Mouse (Mus musculus): ENCODE measurements around the gene Neurl3. TPM values are rescaled to one million over a fixed set of nuclear protein-coding genes. Genes with fewer than 3 reads are reported as not detected.

Gene Neurl3
- total and polyA plus RNA-seq, 2 experiments from 2014 or later: 0.66 to 2.3 TPM

DNA sequence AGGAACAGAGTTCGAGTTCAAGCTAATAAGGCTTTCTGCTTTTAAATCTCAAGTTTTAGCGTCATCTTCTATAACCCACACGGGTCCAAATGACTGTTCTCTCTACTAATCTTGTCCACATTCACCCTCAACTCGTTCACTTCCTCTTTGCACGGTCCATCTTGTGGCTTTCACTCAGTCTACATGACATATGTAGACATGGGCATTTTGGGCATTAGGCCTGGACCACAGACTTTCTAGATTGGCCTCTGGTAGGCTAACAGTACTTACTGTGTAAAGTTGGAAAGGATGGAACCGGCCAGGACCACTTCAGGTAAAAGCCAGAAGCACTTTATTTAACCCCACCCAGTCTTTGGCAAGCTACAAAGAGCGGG is 32.6 kb upstream of the Neurl3 start:
- H3K36me3 ChIP-seq (ENCODE audit: insufficient read depth, low read length): no peaks in the 10 kb centered on the region
- no peak for TF ChIP-seq CTCF (IDR thresholded peaks at IDR 0.05)
- H3K9me3 ChIP-seq (ENCODE audit: low read length): no peaks in the 10 kb centered on the region
- no peak overlapping the region for H3K27ac ChIP-seq (ENCODE audit: low read depth, low read length)
- WGBS: 72% methylated on average over 7 of the region's 7 CpGs
- no peaks in the 10 kb centered on the region; the same call in 1 of the 2 replicates for H3K4me1 ChIP-seq (ENCODE audit: insufficient read depth, low read length)
- no peak overlapping the region for H3K4me3 ChIP-seq (ENCODE audit: low read depth, low read length)
- H3K9ac ChIP-seq (replicated peaks; ENCODE audit: low read length, poor library complexity, severe bottlenecking): no peak overlapping the region
- ATAC-seq (ENCODE audit: low FRiP score) (peak; percentile 26; the same call in 1 of the 2 replicates), DNase-seq (ENCODE audit: low spot score) (no peak)
- no peak overlapping the region for H3K4me2 ChIP-seq (ENCODE audit: low read depth, low read length, poor library complexity, severe bottlenecking)
- H3K27me3 ChIP-seq (ENCODE audit: insufficient read depth, low read length): 0 out of 2 replicates have a peak, but pooled peaks cover 4% of the 10 kb centered on the region

DNA sequence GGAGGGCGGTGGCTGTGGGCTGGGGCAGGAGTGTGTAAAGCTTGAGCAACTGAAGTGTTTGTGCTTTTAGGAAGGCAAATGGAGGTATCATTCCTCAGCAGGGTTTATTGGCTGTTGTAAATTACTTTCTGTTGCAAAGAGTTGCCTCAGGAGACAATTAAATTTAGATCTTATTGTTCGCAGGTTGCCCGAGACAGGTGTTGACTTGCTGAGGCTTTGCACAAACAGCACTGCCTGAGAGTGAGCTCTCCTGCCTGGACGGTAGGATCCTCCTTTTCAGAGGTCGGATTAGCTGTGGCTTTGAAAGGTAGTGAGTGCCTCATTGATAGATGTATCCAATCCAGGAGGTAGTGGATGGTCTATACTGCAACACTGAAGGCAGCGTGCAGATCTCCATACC is 31.6 kb upstream of the Neurl3 start:
- Histone ChIP-seq H3K9ac (replicated peaks; ENCODE audit: low read length, poor library complexity, severe bottlenecking) (no peak overlapping the region), H3K36me3 (ENCODE audit: insufficient read depth, low read length) (no peaks in the 10 kb centered on the region), H3K9me3 (ENCODE audit: low read length) (no peaks in the 10 kb centered on the region), H3K4me3 (ENCODE audit: low read depth, low read length) (no peak overlapping the region), H3K4me2 (ENCODE audit: low read depth, low read length, poor library complexity, severe bottlenecking) (no peak overlapping the region), H3K27ac (ENCODE audit: low read depth, low read length) (no peak overlapping the region), H3K4me1 (ENCODE audit: insufficient read depth, low read length) (no peaks in the 10 kb centered on the region; the same call in 1 of the 2 replicates), H3K27me3 (ENCODE audit: insufficient read depth, low read length) (0 out of 2 replicates have a peak, but pooled peaks cover 2% of the 10 kb centered on the region)
- WGBS: 81% methylated on average over 6 of the region's 6 CpGs
- TF ChIP-seq CTCF (IDR thresholded peaks at IDR 0.05): no peak
- no peak for DNase-seq (ENCODE audit: low spot score)
- no peak for ATAC-seq (ENCODE audit: low FRiP score)

DNA sequence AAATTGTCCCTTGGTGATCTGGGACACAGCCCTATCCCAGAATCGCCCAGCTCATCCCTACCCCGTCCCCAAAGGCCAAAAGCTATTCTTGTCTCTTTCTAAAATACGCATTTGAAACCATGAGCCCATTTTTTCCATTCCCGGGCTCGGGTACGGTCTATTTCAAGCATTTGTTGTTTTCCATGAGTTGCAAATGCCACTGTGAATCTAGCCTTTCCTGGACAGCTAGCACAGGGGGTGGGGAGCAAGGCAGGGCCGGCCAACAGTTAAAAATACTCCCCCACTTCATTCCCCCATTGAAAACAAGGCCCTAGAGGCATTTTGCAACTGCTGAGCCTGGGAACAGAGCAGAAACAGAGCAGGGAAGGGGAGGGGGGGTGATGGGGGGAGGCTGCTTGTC is 30.3 kb upstream of the Neurl3 start:
- no peak for ATAC-seq (ENCODE audit: low FRiP score)

DNA sequence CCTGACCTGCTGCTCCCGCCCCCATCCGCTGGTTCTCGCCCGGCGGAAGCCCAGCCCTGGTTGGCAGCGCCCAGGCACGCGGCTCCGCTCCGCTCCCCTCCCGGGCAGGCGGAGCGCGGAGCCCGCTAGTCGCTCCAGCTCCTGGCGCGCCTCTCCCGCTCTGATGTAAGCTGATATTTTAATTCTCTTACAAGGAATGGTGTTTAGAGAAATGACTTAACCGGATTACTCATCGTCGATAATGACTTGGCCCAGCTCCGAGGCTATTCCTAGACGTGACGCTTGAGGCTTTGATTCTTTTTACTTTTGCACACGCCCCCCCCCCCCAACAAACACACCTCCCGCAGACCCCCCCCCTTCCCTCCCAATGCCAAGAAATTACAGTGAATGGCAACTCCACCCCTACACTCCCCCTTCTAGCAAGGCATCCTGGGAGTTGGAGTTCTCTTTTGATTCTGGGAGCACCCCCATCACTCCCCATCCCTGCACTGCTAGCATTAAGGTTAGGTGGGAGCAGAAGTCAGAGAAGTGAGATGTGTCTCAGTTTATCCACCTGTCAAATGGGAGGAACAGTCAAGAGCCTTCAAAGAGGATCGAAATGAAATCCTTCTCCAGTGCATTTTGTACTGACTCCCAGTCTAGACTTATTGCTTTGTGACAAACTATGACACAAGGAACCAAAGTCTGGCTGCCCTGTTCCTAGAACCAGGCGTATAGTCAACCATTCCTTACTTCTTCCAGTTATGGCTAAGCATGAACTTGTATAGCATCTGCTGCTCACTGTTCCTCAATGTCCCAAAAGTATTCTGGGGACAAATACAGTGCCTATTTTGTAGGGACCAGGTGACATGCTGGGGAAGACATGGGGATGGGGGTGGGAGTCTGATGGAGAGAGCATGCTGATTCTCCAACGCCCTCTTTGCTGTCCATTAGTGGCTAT is 29.2 kb upstream of the Neurl3 start:
- TF ChIP-seq CTCF (IDR thresholded peaks at IDR 0.05): no peak
- Histone ChIP-seq H3K27ac (ENCODE audit: low read depth, low read length) (no peak overlapping the region), H3K4me2 (ENCODE audit: low read depth, low read length, poor library complexity, severe bottlenecking) (peak overlapping the region; percentile 77), H3K9me3 (ENCODE audit: low read length) (no peaks in the 10 kb centered on the region), H3K9ac (replicated peaks; ENCODE audit: low read length, poor library complexity, severe bottlenecking) (peak overlapping the region; percentile 34), H3K27me3 (ENCODE audit: insufficient read depth, low read length) (no peaks in the 10 kb centered on the region), H3K36me3 (ENCODE audit: insufficient read depth, low read length) (no peaks in the 10 kb centered on the region), H3K4me1 (ENCODE audit: insufficient read depth, low read length) (no peaks in the 10 kb centered on the region; the same call in 1 of the 2 replicates), H3K4me3 (ENCODE audit: low read depth, low read length) (peak overlapping the region; percentile 32)
- 10% methylated on average over 28 of the region's 30 CpGs for WGBS
- peak; percentile 35; the same call in 1 of the 2 replicates for ATAC-seq (ENCODE audit: low FRiP score)
- DNase-seq (ENCODE audit: low spot score): peak; percentile 79

More for the DNA sequence above, 30.3 kb upstream of the Neurl3 start:
- no peak for TF ChIP-seq CTCF (IDR thresholded peaks at IDR 0.05)
- 76% methylated on average over 7 of the region's 7 CpGs for WGBS
- Histone ChIP-seq H3K4me3 (ENCODE audit: low read depth, low read length) (no peak overlapping the region), H3K27me3 (ENCODE audit: insufficient read depth, low read length) (no peaks in the 10 kb centered on the region), H3K27ac (ENCODE audit: low read depth, low read length) (no peak overlapping the region), H3K4me2 (ENCODE audit: low read depth, low read length, poor library complexity, severe bottlenecking) (no peak overlapping the region), H3K4me1 (ENCODE audit: insufficient read depth, low read length) (no peaks in the 10 kb centered on the region; the same call in 1 of the 2 replicates), H3K9me3 (ENCODE audit: low read length) (no peaks in the 10 kb centered on the region), H3K9ac (replicated peaks; ENCODE audit: low read length, poor library complexity, severe bottlenecking) (no peak overlapping the region), H3K36me3 (ENCODE audit: insufficient read depth, low read length) (no peaks in the 10 kb centered on the region)
- DNase-seq (ENCODE audit: low spot score): no peak

DNA sequence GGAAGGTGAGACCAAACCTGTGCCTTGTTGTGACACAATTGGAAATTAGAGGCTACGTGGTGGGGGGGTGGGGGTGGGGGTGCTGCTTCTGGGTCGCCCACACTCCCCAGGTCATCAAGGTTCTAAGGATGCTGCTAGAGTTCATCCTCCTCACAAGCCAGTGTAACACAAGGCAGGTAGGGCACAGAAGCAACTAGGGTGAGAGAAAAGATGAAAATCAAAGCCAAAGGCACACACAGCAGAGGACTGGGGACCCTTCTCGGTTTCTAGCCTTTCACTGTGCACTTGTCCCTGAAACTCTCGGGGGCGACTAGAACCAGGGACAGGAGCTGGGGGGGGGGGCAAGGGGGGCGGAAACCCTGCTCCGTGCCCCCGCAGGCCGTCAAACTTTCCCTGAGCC is 28.5 kb upstream of the Neurl3 start:
- no peaks in the 10 kb centered on the region for H3K36me3 ChIP-seq (ENCODE audit: insufficient read depth, low read length)
- H3K27me3 ChIP-seq (ENCODE audit: insufficient read depth, low read length): no peaks in the 10 kb centered on the region
- H3K9ac ChIP-seq (replicated peaks; ENCODE audit: low read length, poor library complexity, severe bottlenecking): peak overlapping the region; percentile 34
- 17% methylated on average over 9 of the region's 9 CpGs for WGBS
- peak overlapping the region; percentile 77 for H3K4me2 ChIP-seq (ENCODE audit: low read depth, low read length, poor library complexity, severe bottlenecking)
- no peak for TF ChIP-seq CTCF (IDR thresholded peaks at IDR 0.05)
- no peaks in the 10 kb centered on the region; the same call in 1 of the 2 replicates for H3K4me1 ChIP-seq (ENCODE audit: insufficient read depth, low read length)
- ATAC-seq (ENCODE audit: low FRiP score) (no peak), DNase-seq (ENCODE audit: low spot score) (no peak)
- peak overlapping the region; percentile 32 for H3K4me3 ChIP-seq (ENCODE audit: low read depth, low read length)
- no peak overlapping the region for H3K27ac ChIP-seq (ENCODE audit: low read depth, low read length)
- no peaks in the 10 kb centered on the region for H3K9me3 ChIP-seq (ENCODE audit: low read length)

DNA sequence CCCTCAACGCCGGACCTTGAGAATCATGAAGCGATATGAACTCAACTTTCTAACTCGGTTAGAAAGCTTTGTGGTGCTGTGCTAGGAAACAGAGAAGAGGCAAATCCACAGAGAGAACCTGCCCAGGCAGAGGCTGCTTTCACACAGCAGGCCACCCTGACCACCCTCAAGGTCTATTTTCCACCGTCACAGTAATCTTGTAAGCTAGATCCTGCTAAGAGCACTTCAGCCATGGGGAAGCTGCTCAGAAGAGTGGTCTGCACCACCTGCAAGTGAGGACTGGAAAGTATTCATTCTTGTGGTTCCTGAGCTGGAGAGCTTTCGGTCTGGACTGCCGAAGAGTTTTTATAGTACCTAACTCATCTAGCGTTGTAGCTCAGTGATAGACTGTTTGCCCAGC is 27.8 kb upstream of the Neurl3 start:
- WGBS: 81% methylated on average over 8 of the region's 8 CpGs
- Histone ChIP-seq H3K36me3 (ENCODE audit: insufficient read depth, low read length) (no peaks in the 10 kb centered on the region), H3K4me2 (ENCODE audit: low read depth, low read length, poor library complexity, severe bottlenecking) (no peak overlapping the region), H3K9ac (replicated peaks; ENCODE audit: low read length, poor library complexity, severe bottlenecking) (no peak overlapping the region), H3K27ac (ENCODE audit: low read depth, low read length) (no peak overlapping the region), H3K27me3 (ENCODE audit: insufficient read depth, low read length) (no peaks in the 10 kb centered on the region), H3K4me3 (ENCODE audit: low read depth, low read length) (no peak overlapping the region), H3K4me1 (ENCODE audit: insufficient read depth, low read length) (no peaks in the 10 kb centered on the region; the same call in 1 of the 2 replicates), H3K9me3 (ENCODE audit: low read length) (no peaks in the 10 kb centered on the region)
- ATAC-seq (ENCODE audit: low FRiP score) (no peak), DNase-seq (ENCODE audit: low spot score) (no peak)
- TF ChIP-seq CTCF (IDR thresholded peaks at IDR 0.05): no peak

All from midbrain, postnatal 0 days (tissue).